Mouse (Mus musculus) CD4-positive naive resting alpha-beta T cell, adult 76 days (primary cell): ENCODE measurements around the gene Rec8. TPM values are rescaled to one million over a fixed set of nuclear protein-coding genes. Genes with fewer than 3 reads are reported as not detected.

Experiments
- total RNA-seq: library from RNA; stranded (reverse); gene quantifications from one replicate; pipeline ENCODE4 v1.2.4, GENCODE M21; 2023

Rec8 gene
- 1.8 TPM for total RNA-seq

DNA sequence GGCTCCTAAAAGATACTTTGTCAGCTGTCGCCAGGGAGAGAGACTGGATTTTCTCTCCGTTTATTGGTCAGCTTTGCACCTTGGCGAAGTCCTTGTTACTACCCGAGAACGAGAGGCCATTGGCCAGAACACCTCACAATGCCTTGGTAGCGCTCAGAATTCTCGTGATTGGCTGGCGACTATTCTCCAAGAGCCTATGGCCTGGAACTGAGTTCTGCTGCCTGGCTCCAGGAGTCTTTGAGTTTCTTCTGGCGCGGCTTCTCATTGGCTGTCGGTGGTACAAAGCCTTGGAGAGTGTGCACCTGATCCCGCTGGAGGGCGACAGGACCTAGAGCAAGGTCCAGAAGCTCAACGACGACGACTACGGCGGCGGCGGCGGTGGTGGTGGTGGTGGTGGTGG, at the start of gene Rec8:
TSS of gene Rec8 (plus strand) at position 216 of the 400 bp plus-strand sequence.

DNA sequence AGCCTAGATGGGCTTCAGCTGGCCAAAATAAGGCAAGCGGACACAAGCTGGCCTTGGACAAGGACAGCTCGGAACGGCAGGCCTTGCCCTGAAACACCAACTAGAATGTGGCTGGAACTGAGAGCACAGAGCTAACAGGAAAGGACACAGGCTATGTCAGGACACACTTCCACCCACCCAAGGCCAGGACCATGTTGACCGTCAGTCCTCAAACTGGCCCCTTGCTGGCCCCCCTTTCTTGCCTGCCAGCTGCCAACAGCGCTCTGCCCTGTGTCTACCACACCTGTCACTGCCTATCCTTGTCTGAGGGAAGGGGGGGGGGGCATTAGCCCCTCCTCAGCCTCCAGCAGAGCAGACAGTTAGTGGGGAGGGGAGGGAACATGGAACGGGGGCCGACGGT, 42.5 kb upstream of the Rec8 start, which contains the start of gene Fitm1:
TSS of gene Fitm1 (plus strand) at position 316 of the 400 bp plus-strand sequence.

DNA sequence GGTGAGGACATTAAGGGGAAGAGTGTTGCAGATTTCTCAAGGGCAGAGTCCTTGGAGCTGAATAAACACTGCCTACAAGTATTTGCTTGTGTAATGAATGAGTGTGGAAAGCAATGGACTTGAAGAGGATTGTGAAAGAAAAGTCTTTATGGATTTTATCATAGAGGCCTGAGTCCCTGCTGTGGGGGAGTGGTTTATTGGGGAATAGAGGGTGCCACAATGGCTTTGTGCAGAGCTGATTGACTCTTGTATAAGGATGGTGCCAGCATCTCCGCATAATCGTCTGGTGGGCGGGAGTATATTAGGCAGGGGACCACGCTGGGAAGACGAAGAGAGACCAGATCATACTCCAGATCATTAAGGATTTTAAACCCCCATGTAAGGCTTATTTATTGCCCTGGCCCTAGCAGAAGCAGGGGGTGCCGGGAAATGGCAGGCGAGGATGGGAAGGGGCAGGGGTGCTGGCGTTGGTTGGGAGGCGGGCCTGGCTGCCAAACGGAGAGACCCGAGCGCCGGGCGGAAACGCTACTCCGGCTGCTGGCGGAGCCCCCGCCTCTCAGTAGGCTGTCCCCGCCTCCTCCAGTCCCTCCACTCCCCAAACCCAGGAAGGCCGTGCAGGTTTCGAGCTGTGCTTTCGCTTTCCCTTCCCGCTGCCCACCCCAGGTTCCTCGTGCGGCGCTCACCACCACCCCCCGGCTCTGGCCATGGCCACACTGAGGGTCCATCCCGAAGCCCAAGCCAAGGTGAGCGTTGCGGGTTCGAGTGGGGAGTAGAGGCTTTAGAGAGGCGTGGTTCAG, 39.8 kb upstream of the Rec8 start, which contains the start of gene Psme1:
TSS of gene Psme1 (plus strand) at position 253 of the 797 bp plus-strand sequence.

DNA sequence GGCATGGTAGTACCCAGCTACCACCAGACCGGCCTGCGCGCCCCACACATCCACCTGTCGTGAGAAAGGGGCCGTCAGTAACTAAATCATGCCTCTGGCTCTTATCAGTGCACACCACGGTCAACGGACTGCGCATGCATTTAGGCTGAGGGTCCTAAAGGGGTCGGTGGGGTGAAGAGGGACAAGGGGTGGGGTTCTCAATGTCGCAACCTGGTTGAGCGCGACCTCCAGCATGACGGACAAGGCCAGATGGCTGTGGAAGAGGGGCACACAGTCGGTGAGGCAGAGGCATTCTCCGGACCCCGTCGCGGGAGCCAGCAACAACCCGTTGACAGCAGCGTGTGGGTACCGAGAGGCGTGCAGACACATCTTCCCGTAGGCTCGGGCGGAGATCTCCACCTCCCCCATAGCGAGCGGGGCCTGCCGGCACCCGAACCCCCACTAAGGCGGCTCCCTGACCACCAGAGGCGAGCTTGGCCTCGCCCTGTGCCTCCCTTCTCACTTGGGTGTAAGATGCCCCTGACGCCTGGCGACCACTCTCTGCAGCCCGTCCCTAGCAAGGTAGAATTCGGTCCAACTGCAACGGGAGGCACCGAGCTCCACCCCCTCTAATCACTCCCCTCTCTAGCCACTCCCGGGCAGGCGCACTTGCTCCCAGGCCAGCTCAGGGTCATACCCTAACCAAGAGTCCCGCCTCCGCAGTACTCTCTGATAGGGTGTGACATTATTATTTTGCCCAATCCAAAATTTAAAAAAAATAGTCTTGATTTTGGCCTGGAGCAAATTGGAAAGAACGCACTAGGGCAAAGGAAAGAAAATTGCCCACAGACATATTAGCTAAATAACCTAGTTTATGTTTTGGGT, 32.9 kb upstream of the Rec8 start, which contains the start of gene Emc9:
TSS of gene Emc9 (minus strand) at position 601 of the 864 bp plus-strand sequence.

DNA sequence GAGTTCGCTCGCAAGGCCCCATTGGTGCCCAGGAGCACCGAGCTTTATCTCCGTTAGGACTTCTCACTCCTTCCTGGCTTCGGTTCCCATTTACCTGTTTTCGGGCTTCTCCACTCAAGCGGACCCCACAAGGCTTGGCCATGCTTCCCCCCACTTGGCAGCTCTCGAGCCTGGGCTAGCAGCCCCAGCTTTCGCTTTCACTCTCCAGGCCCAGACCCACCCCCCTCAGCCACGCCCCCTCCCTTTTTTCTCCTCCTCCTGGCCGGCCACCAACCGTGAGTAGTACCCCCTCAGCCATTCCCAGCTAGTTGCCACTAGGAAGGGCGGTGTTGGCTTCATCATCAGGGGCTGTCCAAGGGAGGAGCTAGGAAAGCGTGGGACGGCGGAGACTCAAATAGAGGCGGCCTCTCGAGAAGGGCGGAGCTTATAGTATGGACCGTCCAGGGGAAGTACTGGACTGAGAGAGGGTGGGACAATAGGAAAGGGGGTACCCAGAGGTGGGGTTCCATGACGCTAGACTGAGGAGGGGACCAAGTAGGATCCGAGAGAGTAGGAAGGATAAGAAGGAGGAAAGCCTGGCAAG, 27.0 kb upstream of the Rec8 start, which contains the start of gene Psme2:
TSS of gene Psme2 (minus strand) at position 366 of the 583 bp plus-strand sequence.

DNA sequence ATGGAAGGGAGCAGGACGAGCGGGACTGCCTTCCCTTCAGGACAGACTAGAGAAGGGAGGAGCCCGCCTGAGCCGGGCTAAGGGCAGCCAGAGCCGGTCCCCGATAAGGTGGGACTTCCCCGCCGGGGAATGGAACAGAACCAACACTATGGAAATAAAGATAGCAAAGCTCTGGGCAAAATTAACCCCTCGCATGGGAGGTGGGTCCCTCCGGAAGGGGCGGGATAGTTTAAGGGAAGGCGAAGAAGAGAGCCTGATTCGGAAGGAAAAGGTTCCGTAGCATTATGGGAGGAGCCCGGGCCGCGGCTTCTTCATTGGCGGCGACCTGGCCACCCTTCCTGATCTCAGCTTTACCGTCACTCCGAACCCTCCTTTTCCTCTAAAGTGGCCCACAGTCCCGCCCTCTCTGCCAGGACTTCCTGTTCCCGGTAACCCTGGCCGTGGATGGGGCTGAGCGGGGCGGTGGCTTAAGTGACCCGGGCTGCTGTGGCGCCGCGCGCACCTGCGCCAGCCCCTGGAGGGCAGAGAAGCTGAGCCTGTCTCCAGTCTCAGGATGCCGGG, 26.4 kb upstream of the Rec8 start, which contains the start of gene Rnf31:
TSS of gene Rnf31 (plus strand) at position 378 of the 561 bp plus-strand sequence.

DNA sequence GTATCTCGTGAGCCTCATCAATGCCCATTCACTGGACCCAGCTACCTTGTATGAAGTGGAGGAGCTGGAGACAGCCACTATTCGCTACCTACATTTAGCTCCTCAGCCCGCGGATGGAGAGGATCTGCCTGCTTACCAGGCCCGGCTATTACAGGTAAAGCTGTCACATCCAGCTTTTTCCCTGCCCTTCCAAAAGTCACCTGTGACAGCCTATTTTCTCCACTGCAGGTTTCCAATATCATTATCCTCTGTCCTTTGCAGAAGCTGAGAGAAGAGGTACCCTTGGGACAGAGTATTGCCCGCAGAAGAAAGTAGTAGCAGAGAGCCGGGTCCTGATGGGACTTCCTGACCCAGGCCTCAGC, 14.6 kb upstream of the Rec8 start, which contains the start of gene Irf9:
TSS of gene Irf9 (plus strand) at position 301 of the 362 bp plus-strand sequence.

DNA sequence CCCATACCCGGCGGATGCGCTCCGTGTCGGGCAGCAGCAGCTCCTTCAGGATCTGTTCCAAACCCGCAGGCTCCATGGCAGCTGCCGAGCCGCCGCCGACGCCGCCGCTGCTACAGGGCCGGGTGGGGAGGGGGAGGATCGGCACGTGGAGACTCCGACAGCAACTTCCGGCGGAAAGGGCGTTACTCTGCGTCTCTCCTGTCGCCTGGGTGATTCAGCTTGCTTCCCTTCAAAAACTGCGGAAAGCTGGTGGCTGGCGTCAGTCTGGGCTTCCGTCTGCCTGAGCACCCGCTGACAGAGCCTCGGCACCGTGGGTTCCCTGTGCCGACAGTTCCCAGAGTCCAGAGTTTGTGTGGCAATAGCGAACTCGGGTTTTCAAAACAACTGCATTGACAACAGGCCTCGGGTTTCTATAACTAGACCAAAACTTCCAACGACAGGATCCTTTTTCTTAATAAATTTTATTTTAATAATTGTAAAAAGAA, 17.7 kb downstream of the Rec8 start, which contains the start of gene Ipo4:
TSS of gene Ipo4 (minus strand) at position 435 of the 485 bp plus-strand sequence.

DNA sequence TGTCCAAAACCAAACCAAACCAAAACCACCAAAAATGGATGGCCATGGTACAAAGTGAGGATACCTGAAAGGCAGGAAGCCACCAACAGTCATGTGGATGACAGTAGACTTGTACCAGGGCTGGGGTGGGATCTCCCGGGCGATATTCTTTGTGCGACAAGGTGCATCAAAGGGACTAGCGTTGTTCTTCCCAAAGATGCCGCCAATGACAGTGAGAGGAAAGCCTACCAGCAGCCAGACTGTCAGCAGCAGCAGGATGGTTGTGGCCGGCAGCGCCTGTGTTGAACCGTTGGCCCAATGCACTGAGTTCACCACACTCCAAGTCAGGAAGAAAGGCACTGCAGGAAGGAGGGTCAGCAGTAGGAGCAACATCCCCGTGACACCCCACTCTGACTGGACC, 20.0 kb downstream of the Rec8 start, which contains the start of gene Gm49378:
TSS of gene Gm49378 (minus strand) at position 101 of the 400 bp plus-strand sequence.

DNA sequence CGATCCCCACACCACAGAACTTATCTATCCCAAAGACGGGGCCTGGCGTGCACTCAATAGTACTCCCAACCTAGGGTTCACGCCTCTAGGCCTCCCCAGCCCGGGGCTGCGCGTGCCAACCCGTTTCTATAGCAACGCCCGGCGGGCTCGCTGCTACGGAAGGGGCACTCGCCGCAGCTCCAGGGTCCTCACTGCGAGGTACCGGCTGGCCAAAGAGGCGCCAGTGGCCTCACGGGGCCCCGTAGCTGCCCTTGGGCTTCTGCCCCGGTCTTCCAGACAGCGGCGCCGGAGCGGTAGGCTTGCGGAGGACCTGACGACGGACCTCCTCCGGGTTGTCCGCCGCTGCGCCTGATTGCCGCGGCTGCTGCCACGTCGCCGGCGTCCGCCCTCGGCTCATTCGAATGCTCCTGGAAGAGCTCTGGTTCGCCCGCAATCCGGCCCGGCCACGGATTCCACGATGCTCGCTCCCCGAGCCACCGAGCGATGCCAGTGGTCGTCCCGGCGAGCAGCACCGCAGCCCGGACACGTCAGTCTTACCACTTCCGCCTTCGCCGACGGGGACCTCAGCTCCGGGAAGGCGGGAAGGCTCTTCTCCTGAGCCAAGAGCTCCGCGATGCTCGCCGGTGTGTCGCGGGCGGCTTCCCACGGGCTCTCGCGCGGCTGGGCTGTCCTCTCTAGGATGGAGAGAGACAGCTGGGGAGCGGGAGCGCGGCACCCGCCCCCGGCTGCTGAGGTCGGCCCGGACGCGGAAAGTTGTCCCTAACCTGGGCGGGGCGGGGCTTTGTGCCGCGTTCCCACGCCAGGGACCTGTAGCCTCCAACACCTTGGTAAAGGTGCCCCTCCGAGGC, 25.4 kb downstream of the Rec8 start, which contains the start of gene Tm9sf1:
TSS of gene Tm9sf1 (minus strand) at position 747 of the 848 bp plus-strand sequence.

DNA sequence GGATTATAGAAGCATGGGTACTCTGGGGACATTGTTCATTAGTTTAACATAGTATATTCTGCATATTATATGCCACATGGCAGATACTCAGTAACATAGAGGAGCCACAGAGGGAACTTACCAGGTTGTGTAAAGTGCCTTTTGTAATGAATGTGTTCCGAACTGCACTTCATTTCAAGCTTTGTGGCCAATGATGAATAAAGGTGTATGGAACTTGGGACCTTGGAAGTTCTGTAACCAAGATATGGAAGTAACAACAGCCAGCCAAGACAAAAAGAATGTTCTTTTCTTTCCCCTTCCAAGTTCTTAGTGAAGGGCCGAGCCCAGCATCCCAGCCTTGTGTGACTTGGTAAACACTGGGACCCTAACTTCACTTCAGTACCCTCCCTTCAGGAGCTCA, 32.0 kb downstream of the Rec8 start, which contains the start of gene Tssk4:
TSS of gene Tssk4 (plus strand) at position 301 of the 400 bp plus-strand sequence.

DNA sequence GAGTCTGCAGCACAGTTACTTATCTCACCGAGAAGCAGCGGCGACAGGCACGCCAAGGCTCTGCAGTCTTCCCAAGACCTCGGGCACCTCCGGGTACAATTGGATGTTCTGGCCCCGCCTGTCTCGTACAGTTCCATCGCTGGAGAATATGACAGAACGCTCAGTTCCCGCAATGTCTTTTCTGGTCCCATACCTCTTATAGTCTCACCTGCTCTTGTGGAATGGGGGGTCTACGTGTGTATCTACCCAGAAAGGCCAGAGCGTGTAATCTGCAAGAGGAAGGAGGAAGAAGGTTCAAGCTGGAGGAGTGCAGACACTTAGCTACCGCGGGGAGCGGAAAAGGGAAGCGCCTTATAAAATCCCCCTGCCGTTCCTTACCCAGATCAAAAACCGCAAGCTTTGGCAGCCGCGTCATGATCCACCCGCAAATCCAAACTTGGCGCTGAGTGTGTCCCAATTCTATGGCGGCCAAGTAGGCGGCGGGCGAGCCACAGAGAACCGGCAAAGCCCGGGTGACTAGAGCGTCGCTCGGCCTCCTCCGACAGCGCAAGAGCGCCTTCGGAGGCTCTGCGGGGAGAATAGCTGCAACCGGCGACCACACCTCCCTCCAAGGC, 42.2 kb downstream of the Rec8 start, which contains the start of gene Mdp1:
TSS of gene Mdp1 (minus strand) at position 549 of the 614 bp plus-strand sequence.

DNA sequence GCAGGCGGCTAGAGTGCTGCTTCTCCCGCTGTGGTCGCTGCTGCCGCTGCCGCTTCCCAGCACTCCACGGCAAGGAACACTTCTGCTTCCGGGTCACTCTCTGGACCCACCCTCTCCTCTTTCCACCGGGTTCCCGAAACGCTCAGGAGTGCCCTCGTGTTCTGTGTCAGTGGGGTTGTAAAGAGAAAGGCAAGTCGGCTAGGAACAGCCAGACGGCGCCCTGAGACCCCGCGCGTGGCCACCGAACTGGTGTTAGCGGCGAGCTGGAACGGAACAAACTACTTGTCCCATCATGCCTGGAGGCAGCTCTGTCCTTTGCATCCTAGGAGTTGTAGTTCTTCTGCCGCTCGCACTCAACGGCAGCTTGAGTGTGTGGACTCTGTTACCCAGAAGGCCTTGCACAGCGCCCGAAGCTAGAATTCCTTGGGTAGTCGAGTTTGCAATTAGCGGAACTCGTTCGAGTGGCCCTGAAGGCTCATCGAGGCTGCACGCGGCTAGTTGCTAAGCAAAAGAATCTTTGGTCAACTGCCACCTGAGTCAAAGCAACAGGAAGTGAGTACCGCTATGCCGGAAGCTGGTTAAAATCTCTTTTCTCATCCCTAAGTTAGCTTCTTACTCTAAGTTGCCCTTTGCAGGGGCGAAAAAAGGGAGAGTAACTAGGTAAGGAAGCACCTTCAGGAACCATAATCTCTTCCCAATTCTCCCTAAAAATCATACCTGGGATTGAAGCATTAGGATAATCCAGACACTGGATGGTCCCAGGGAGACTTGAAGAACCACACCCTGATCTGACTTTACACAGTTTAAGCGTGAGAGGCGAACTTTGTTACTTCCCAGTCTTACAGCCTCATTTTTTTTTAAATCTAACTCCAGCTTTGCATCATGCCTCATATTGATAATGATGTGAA, 54.2 kb downstream of the Rec8 start, which contains the start of the genes Gmpr2 and Nedd8:
TSS of gene Gmpr2 (plus strand) at position 109 of the 908 bp plus-strand sequence.
TSS of gene Nedd8 (minus strand) at position 292 of the 908 bp plus-strand sequence.

Other genes with a start within 250 kb of the Rec8 start
- gene Dhrs4, start 139.3 kb upstream of the Rec8 start, total RNA-seq, result 19.3 TPM
- gene Carmil3, start 127.4 kb upstream of the Rec8 start, total RNA-seq, result 1.2 TPM
- not detected for gene Cpne6, start 107.6 kb upstream of the Rec8 start, total RNA-seq
- gene Nrl, start 93.1 kb upstream of the Rec8 start, total RNA-seq, result not detected
- gene Pck2, start 77.8 kb upstream of the Rec8 start, total RNA-seq, result 16.6 TPM
- 83.2 TPM for gene Dcaf11, start 58.0 kb upstream of the Rec8 start, total RNA-seq
- gene A730061H03Rik, start 57.6 kb upstream of the Rec8 start, total RNA-seq, result 5.8 TPM
- gene Fitm1, start 42.4 kb upstream of the Rec8 start, total RNA-seq, result not detected
- 254 TPM for gene Psme1, start 39.9 kb upstream of the Rec8 start, total RNA-seq
- gene Emc9, start 32.7 kb upstream of the Rec8 start, total RNA-seq, result 10.6 TPM
- 367 TPM for gene Psme2, start 26.9 kb upstream of the Rec8 start, total RNA-seq
- 55.8 TPM for gene Rnf31, start 26.3 kb upstream of the Rec8 start, total RNA-seq
- 97.6 TPM for gene Irf9, start 14.5 kb upstream of the Rec8 start, total RNA-seq
- gene Ipo4, start 17.9 kb downstream of the Rec8 start, total RNA-seq, result 63.6 TPM
- gene Gm49378, start 19.9 kb downstream of the Rec8 start, total RNA-seq, result 2.5 TPM
- gene Tm9sf1, start 25.8 kb downstream of the Rec8 start, total RNA-seq, result 41.9 TPM
- 2.6 TPM for gene Tssk4, start 32.1 kb downstream of the Rec8 start, total RNA-seq
- 34.6 TPM for gene Mdp1, start 42.5 kb downstream of the Rec8 start, total RNA-seq
- 17.4 TPM for gene Gmpr2, start 53.9 kb downstream of the Rec8 start, total RNA-seq
- 119 TPM for gene Nedd8, start 54.1 kb downstream of the Rec8 start, total RNA-seq
- gene Tinf2, start 63.8 kb downstream of the Rec8 start, total RNA-seq, result 117 TPM
- 2.0 TPM for gene Tgm1, start 95.9 kb downstream of the Rec8 start, total RNA-seq
- 84.1 TPM for gene Rabggta, start 104.2 kb downstream of the Rec8 start, total RNA-seq
- 16.3 TPM for gene Dhrs1, start 127.7 kb downstream of the Rec8 start, total RNA-seq
- gene Nop9, start 127.7 kb downstream of the Rec8 start, total RNA-seq, result 28.8 TPM
- gene Cideb, start 140.4 kb downstream of the Rec8 start, total RNA-seq, result not detected
- gene Ltb4r2, start 143.4 kb downstream of the Rec8 start, total RNA-seq, result not detected
- gene Ltb4r1, start 147.9 kb downstream of the Rec8 start, total RNA-seq, result not detected
- not detected for gene Adcy4, start 166.1 kb downstream of the Rec8 start, total RNA-seq
- gene Ripk3, start 170.8 kb downstream of the Rec8 start, total RNA-seq, result 56.5 TPM
- not detected for gene Nfatc4, start 205.1 kb downstream of the Rec8 start, total RNA-seq
- 0.50 TPM for gene Nynrin, start 236.0 kb downstream of the Rec8 start, total RNA-seq